ENCODE assay signal across 7 mouse cellular contexts in genomic region chr10:99599142-99600120, GRCm38 (mm10).
DNase-seq lines count a peak whose midpoint lies in the region; ATAC-seq lines count a peak whose summit lies in the region.
"Not testable (repeated sequence)": the region's sequence is repeated elsewhere in the genome, so short reads cannot be mapped to it uniquely, and the experiment has no call there.

No protein-coding gene starts in this region.

- peak overlapping the region; percentile 83 for H3K27ac ChIP-seq in forebrain, embryonic 10.5 days
- H3K27ac ChIP-seq in heart, embryonic 14.5 days (replicated peaks in 1 of 2; ENCODE audit: control insufficient read depth in 1 of 2, insufficient read depth in 1 of 2, low read depth in 2 of 2, low read length in 2 of 2); macrophage: not testable (repeated sequence)
- peak overlapping the region; percentile 66 for H3K27ac ChIP-seq in limb, embryonic 10.5 days

- peak; percentile 24 for DNase-seq in cerebellum, adult 11 months
- DNase-seq in forebrain, embryonic 10.5 days (ENCODE audit: extremely low spot score, low spot score); limb, embryonic 10.5 days (ENCODE audit: low spot score): not testable (repeated sequence)
- peak; percentile 19 for DNase-seq in kidney, adult 18-20 months

- WGBS in forebrain, embryonic 10.5 days: 47% methylated on average over 28 of the region's 34 CpGs
- WGBS in heart, embryonic 14.5 days: 52% methylated on average over 20 of the region's 34 CpGs
- WGBS in limb, embryonic 10.5 days: 57% methylated on average over 27 of the region's 34 CpGs
- WGBS in macrophage (ENCODE audit: missing documents): 58% methylated on average over 11 of the region's 34 CpGs

- not testable (repeated sequence) for H3K4me1 ChIP-seq in forebrain, embryonic 10.5 days; heart, embryonic 14.5 days (ENCODE audit: control insufficient read depth in 2 of 2, insufficient read depth in 2 of 2, low read length in 2 of 2); limb, embryonic 10.5 days

- peak overlapping the region; percentile 55 for H3K4me3 ChIP-seq in forebrain, embryonic 10.5 days
- peak overlapping the region; percentile 40 to 44 for H3K4me3 ChIP-seq in heart, embryonic 14.5 days (ENCODE audit: control insufficient read depth in 1 of 2, insufficient read depth in 1 of 2, low read depth in 1 of 2, low read length in 2 of 2)
- H3K4me3 ChIP-seq in limb, embryonic 10.5 days: peak overlapping the region; percentile 43
- H3K4me3 ChIP-seq in macrophage (ENCODE audit: inconsistent target): peak overlapping the region; percentile 36

- not testable (repeated sequence) for H3K36me3 ChIP-seq in forebrain, embryonic 10.5 days (replicated peaks); heart, embryonic 14.5 days (ENCODE audit: control insufficient read depth, insufficient read depth, low read length); limb, embryonic 10.5 days; macrophage (ENCODE audit: inconsistent target)

- ATAC-seq in heart, embryonic 14.5 days (ENCODE audit: insufficient number of reproducible peaks, insufficient read depth, low FRiP score, low read depth): not testable (repeated sequence)
- peak; percentile 63; the same call in 1 of the 2 replicates for ATAC-seq in neutrophil, adult 5-6 weeks (ENCODE audit: extremely low read depth, insufficient number of reproducible peaks, low FRiP score, poor library complexity, severe bottlenecking)

- H3K9ac ChIP-seq in heart, embryonic 14.5 days (ENCODE audit: low read length): peak overlapping the region; percentile 48

- not testable (repeated sequence) for H3K79me2 ChIP-seq in macrophage (ENCODE audit: inconsistent target)

- H3K9me3 ChIP-seq in forebrain, embryonic 10.5 days; heart, embryonic 14.5 days (ENCODE audit: control insufficient read depth, low read length); limb, embryonic 10.5 days (replicated peaks): not testable (repeated sequence)

- H3K27me3 ChIP-seq in forebrain, embryonic 10.5 days (ENCODE audit: poor library complexity, severe bottlenecking); heart, embryonic 14.5 days (ENCODE audit: control insufficient read depth, insufficient read depth, low read length); limb, embryonic 10.5 days (ENCODE audit: low read depth, poor library complexity, severe bottlenecking): not testable (repeated sequence)

- peak overlapping the region; percentile 51 for H3K4me2 ChIP-seq in heart, embryonic 14.5 days (ENCODE audit: low read length)
